Mouse (Mus musculus) left cerebral cortex, adult 2 months (tissue): Measurements from ENCODE around the gene Rassf4. TPM values are rescaled to one million over a fixed set of nuclear protein-coding genes. Genes with fewer than 3 reads are reported as not detected.
A peak's percentile ranks its signal among the peaks of the same experiment; 100 is the strongest.

Source experiments
- DNase-seq, 2 experiments: peaks; one replicate each; pipeline ENCODE4 v3.0.0; 2021 to 2022; ENCODE audit warnings: low spot score in 2 of 2, mixed read lengths in 1 of 2; ENCODE audit errors: extremely low spot score in 1 of 2
- H3K27ac ChIP-seq: fragments of 200-600 bp; 2 replicates; pipeline ENCODE4 v1.8.1; 2022
- H3K4me3 ChIP-seq: fragments of 200-600 bp; 2 replicates; pipeline ENCODE4 v1.8.1; 2022
- CTCF ChIP-seq: fragments of 200-600 bp; IDR thresholded peaks from 2 replicates; pipeline ENCODE4 v1.8.1; 2022; ENCODE audit warnings: antibody characterized with exemption, mild to moderate bottlenecking, moderate library complexity
- intact Hi-C: fragments of 180-260 bp; cut with DNase I; formaldehyde crosslinking; loops from one replicate; pipeline ENCODE4 v1.15.1; 2025
- total RNA-seq, 2 experiments: library from RNA; stranded (reverse); gene quantifications; 2 replicates each; pipeline ENCODE4 v1.2.3; 2021

Rassf4 gene
- total RNA-seq, 2 experiments from 2014 or later, result 4.5 to 6.0 TPM

GRCm38 (mm10) chr6:116697896-116698425 lies 24.2 kb upstream of the Rassf4 start:
- intact Hi-C loops, result loop anchor here (1.0 kb wide), 1 partner anchor 43 kb away; no protein-coding TSS in a partner anchor
- DNase-seq, result no peak
- TF ChIP-seq CTCF, result no peak
- Histone ChIP-seq H3K4me3 (no peak overlapping the region), H3K27ac (no peak overlapping the region)

GRCm38 (mm10) chr6:116697413-116697812 lies 23.7 kb upstream of the Rassf4 start:
- intact Hi-C loops, result loop anchor here (1.0 kb wide), 1 partner anchor 42 kb away; no protein-coding TSS in a partner anchor
- no peak for DNase-seq
- H3K27ac ChIP-seq, result no peak overlapping the region
- TF ChIP-seq CTCF, result peak; percentile 41
- H3K4me3 ChIP-seq, result no peak overlapping the region

- no peak for DNase-seq
- intact Hi-C loops, result no loop called here
- Histone ChIP-seq H3K27ac (no peak overlapping the region), H3K4me3 (no peak overlapping the region)
- TF ChIP-seq CTCF, result no peak
These were observed 20.6 kb upstream of the Rassf4 start for GRCm38 (mm10) chr6:116694346-116694745.

GRCm38 (mm10) chr6:116693639-116694038 lies 19.9 kb upstream of the Rassf4 start:
- no peak overlapping the region for H3K27ac ChIP-seq
- no peak overlapping the region for H3K4me3 ChIP-seq
- no peak for TF ChIP-seq CTCF
- no peak for DNase-seq
- intact Hi-C loops, result no loop called here

- no peak overlapping the region for H3K27ac ChIP-seq
- H3K4me3 ChIP-seq, result no peak overlapping the region
- intact Hi-C loops, result no loop called here
- no peak for DNase-seq
- TF ChIP-seq CTCF, result no peak
These were observed 8.6 kb upstream of the Rassf4 start for GRCm38 (mm10) chr6:116682317-116682716.

GRCm38 (mm10) chr6:116679563-116680288 lies 6.0 kb upstream of the Rassf4 start:
- H3K4me3 ChIP-seq, result no peak overlapping the region
- no peak overlapping the region for H3K27ac ChIP-seq
- intact Hi-C loops, result no loop called here
- DNase-seq, result no peak
- no peak for TF ChIP-seq CTCF

- TF ChIP-seq CTCF, result no peak
- intact Hi-C loops, result no loop called here
- H3K4me3 ChIP-seq, result no peak overlapping the region
- DNase-seq, result no peak
- H3K27ac ChIP-seq, result no peak overlapping the region
These were observed 3.6 kb upstream of the Rassf4 start for GRCm38 (mm10) chr6:116677321-116677720.

- intact Hi-C loops, result no loop called here
- H3K4me3 ChIP-seq, result no peak overlapping the region
- no peak overlapping the region for H3K27ac ChIP-seq
- no peak for TF ChIP-seq CTCF
- DNase-seq, result no peak
These were observed 2.7 kb upstream of the Rassf4 start for GRCm38 (mm10) chr6:116676355-116676913.

GRCm38 (mm10) chr6:116674283-116674886 lies 633 bp upstream of the Rassf4 start:
- TF ChIP-seq CTCF, result no peak
- peak overlapping the region; percentile 61 for H3K4me3 ChIP-seq
- intact Hi-C loops, result no loop called here
- no peak for DNase-seq
- H3K27ac ChIP-seq, result no peak overlapping the region

GRCm38 (mm10) chr6:116672349-116672748 lies 1.4 kb downstream of the Rassf4 start:
- intact Hi-C loops, result no loop called here
- no peak overlapping the region for H3K4me3 ChIP-seq
- no peak for TF ChIP-seq CTCF

GRCm38 (mm10) chr6:116671768-116672167 lies 2.0 kb downstream of the Rassf4 start:
- intact Hi-C loops, result no loop called here
- TF ChIP-seq CTCF, result no peak
- no peak overlapping the region for H3K27ac ChIP-seq
- no peak overlapping the region for H3K4me3 ChIP-seq
- DNase-seq, result no peak

More at GRCm38 (mm10) chr6:116672349-116672748, 1.4 kb downstream of the Rassf4 start:
- no peak overlapping the region for H3K27ac ChIP-seq
- DNase-seq, result no peak

GRCm38 (mm10) chr6:116671031-116671430 lies 2.7 kb downstream of the Rassf4 start:
- intact Hi-C loops, result no loop called here
- Histone ChIP-seq H3K27ac (no peak overlapping the region), H3K4me3 (no peak overlapping the region)
- no peak for TF ChIP-seq CTCF
- no peak for DNase-seq
